Mouse (Mus musculus): ENCODE results near the gene Thbs2. TPM values are rescaled to one million over a fixed set of nuclear protein-coding genes. Genes with fewer than 3 reads are reported as not detected.
A peak's percentile ranks its signal among the peaks of the same experiment; 100 is the strongest.

Gene Thbs2
- polyA plus RNA-seq, 1 experiment from 2014 or later: 32.6 TPM

GRCm38 (mm10) chr17:14693048-14693993 is 714 bp downstream of the Thbs2 start:
- 19% methylated on average over 9 of the region's 9 CpGs for WGBS
- no peak for ATAC-seq (ENCODE audit: insufficient number of reproducible peaks, insufficient read depth, low FRiP score, low read depth)
- Histone ChIP-seq H3K9ac (replicated peaks; ENCODE audit: low read depth, low read length) (peak overlapping the region; percentile 22; the same call in 1 of the 2 replicates), H3K4me3 (ENCODE audit: low read depth, low read length) (peak overlapping the region; percentile 32), H3K36me3 (ENCODE audit: control insufficient read depth, insufficient read depth, low read length) (0 out of 2 replicates have a peak, but pooled peaks cover 3% of the 10 kb centered on the region), H3K9me3 (ENCODE audit: control insufficient read depth, low read depth, low read length) (no peaks in the 10 kb centered on the region), H3K27ac (ENCODE audit: low read length) (0 out of 2 replicates have a peak overlapping the region, but pooled peaks have one; percentile 12), H3K4me1 (ENCODE audit: control insufficient read depth, insufficient read depth, low read length) (peaks cover 21% of the 10 kb centered on the region; the same call in 1 of the 2 replicates), H3K4me2 (replicated peaks; ENCODE audit: low read depth, low read length) (peak overlapping the region; percentile 44), H3K27me3 (ENCODE audit: control insufficient read depth, insufficient read depth, low read length) (no peaks in the 10 kb centered on the region)

GRCm38 (mm10) chr17:14691901-14692300 is 2.1 kb downstream of the Thbs2 start:
- peak overlapping the region; percentile 44; the same call in 1 of the 2 replicates for H3K4me2 ChIP-seq (replicated peaks; ENCODE audit: low read depth, low read length)
- H3K4me1 ChIP-seq (ENCODE audit: control insufficient read depth, insufficient read depth, low read length): peaks cover 30% of the 10 kb centered on the region
- H3K27me3 ChIP-seq (ENCODE audit: control insufficient read depth, insufficient read depth, low read length): no peaks in the 10 kb centered on the region
- WGBS: 45% methylated on average over 6 of the region's 6 CpGs
- ATAC-seq (ENCODE audit: insufficient number of reproducible peaks, insufficient read depth, low FRiP score, low read depth): no peak
- 0 out of 2 replicates have a peak overlapping the region, but pooled peaks have one; percentile 12 for H3K9ac ChIP-seq (replicated peaks; ENCODE audit: low read depth, low read length)
- H3K36me3 ChIP-seq (ENCODE audit: control insufficient read depth, insufficient read depth, low read length): 0 out of 2 replicates have a peak, but pooled peaks cover 3% of the 10 kb centered on the region
- no peaks in the 10 kb centered on the region for H3K9me3 ChIP-seq (ENCODE audit: control insufficient read depth, low read depth, low read length)
- H3K4me3 ChIP-seq (ENCODE audit: low read depth, low read length): no peak overlapping the region
- peak overlapping the region; percentile 64; the same call in 1 of the 2 replicates for H3K27ac ChIP-seq (ENCODE audit: low read length)

- Histone ChIP-seq H3K9ac (replicated peaks; ENCODE audit: low read depth, low read length) (no peak overlapping the region), H3K4me3 (ENCODE audit: low read depth, low read length) (no peak overlapping the region)
- 59% methylated on average over 4 of the region's 4 CpGs for WGBS
Observed at GRCm38 (mm10) chr17:14691197-14691596, 2.8 kb downstream of the Thbs2 start.

GRCm38 (mm10) chr17:14682836-14683235 is 11.2 kb downstream of the Thbs2 start:
- no peak overlapping the region for H3K4me3 ChIP-seq (ENCODE audit: low read depth, low read length)
- no peak overlapping the region for H3K4me2 ChIP-seq (replicated peaks; ENCODE audit: low read depth, low read length)
- no peak for ATAC-seq (ENCODE audit: insufficient number of reproducible peaks, insufficient read depth, low FRiP score, low read depth)
- 89% methylated on average over 7 of the region's 7 CpGs for WGBS
- peaks cover 12% of the 10 kb centered on the region; the same call in 1 of the 2 replicates for H3K4me1 ChIP-seq (ENCODE audit: control insufficient read depth, insufficient read depth, low read length)
- H3K9me3 ChIP-seq (ENCODE audit: control insufficient read depth, low read depth, low read length): no peaks in the 10 kb centered on the region
- H3K27ac ChIP-seq (ENCODE audit: low read length): no peak overlapping the region
- no peaks in the 10 kb centered on the region for H3K27me3 ChIP-seq (ENCODE audit: control insufficient read depth, insufficient read depth, low read length)
- H3K9ac ChIP-seq (replicated peaks; ENCODE audit: low read depth, low read length): no peak overlapping the region
- peaks cover 23% of the 10 kb centered on the region; the same call in 1 of the 2 replicates for H3K36me3 ChIP-seq (ENCODE audit: control insufficient read depth, insufficient read depth, low read length)

More at GRCm38 (mm10) chr17:14691197-14691596, 2.8 kb downstream of the Thbs2 start:
- ATAC-seq (ENCODE audit: insufficient number of reproducible peaks, insufficient read depth, low FRiP score, low read depth): no peak
- Histone ChIP-seq H3K36me3 (ENCODE audit: control insufficient read depth, insufficient read depth, low read length) (0 out of 2 replicates have a peak, but pooled peaks cover 3% of the 10 kb centered on the region), H3K4me1 (ENCODE audit: control insufficient read depth, insufficient read depth, low read length) (peaks cover 34% of the 10 kb centered on the region), H3K4me2 (replicated peaks; ENCODE audit: low read depth, low read length) (peak overlapping the region; percentile 44; the same call in 1 of the 2 replicates), H3K27me3 (ENCODE audit: control insufficient read depth, insufficient read depth, low read length) (no peaks in the 10 kb centered on the region), H3K27ac (ENCODE audit: low read length) (peak overlapping the region; percentile 64; the same call in 1 of the 2 replicates), H3K9me3 (ENCODE audit: control insufficient read depth, low read depth, low read length) (no peaks in the 10 kb centered on the region)

DNA sequence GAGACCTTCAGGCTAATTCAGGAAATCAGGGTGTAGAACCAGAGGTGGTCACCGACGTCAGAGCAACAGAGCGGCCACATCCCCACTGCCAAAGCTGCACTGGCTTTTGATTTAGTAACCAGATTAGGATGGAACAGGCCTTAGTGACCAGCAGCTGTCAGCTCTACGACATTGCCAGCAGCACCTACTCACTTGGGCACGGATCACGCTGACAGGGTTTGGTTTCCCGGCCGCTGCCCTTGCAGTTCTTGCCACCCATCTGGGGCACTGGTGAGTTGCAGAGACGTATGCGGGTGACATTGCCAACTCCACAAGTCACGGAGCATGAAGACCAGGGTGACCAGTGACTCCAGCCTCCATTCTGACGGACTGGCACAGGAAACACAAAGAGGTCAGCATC is 13.0 kb downstream of the Thbs2 start:
- 90% methylated on average over 12 of the region's 12 CpGs for WGBS
- H3K4me3 ChIP-seq (ENCODE audit: low read depth, low read length): no peak overlapping the region
- no peak overlapping the region for H3K27ac ChIP-seq (ENCODE audit: low read length)
- no peak overlapping the region for H3K4me2 ChIP-seq (replicated peaks; ENCODE audit: low read depth, low read length)
- H3K9me3 ChIP-seq (ENCODE audit: control insufficient read depth, low read depth, low read length): no peaks in the 10 kb centered on the region
- H3K9ac ChIP-seq (replicated peaks; ENCODE audit: low read depth, low read length): no peak overlapping the region
- peaks cover 24% of the 10 kb centered on the region; the same call in 1 of the 2 replicates for H3K36me3 ChIP-seq (ENCODE audit: control insufficient read depth, insufficient read depth, low read length)
- H3K4me1 ChIP-seq (ENCODE audit: control insufficient read depth, insufficient read depth, low read length): no peaks in the 10 kb centered on the region
- ATAC-seq (ENCODE audit: insufficient number of reproducible peaks, insufficient read depth, low FRiP score, low read depth): no peak
- H3K27me3 ChIP-seq (ENCODE audit: control insufficient read depth, insufficient read depth, low read length): no peaks in the 10 kb centered on the region

- Histone ChIP-seq H3K9ac (replicated peaks; ENCODE audit: low read depth, low read length) (no peak overlapping the region), H3K4me2 (replicated peaks; ENCODE audit: low read depth, low read length) (no peak overlapping the region), H3K4me3 (ENCODE audit: low read depth, low read length) (no peak overlapping the region), H3K9me3 (ENCODE audit: control insufficient read depth, low read depth, low read length) (no peaks in the 10 kb centered on the region), H3K36me3 (ENCODE audit: control insufficient read depth, insufficient read depth, low read length) (peaks cover 14% of the 10 kb centered on the region; the same call in 1 of the 2 replicates), H3K27me3 (ENCODE audit: control insufficient read depth, insufficient read depth, low read length) (no peaks in the 10 kb centered on the region), H3K4me1 (ENCODE audit: control insufficient read depth, insufficient read depth, low read length) (no peaks in the 10 kb centered on the region), H3K27ac (ENCODE audit: low read length) (no peak overlapping the region)
- no peak for ATAC-seq (ENCODE audit: insufficient number of reproducible peaks, insufficient read depth, low FRiP score, low read depth)
- 66% methylated on average over 8 of the region's 8 CpGs for WGBS
Observed at GRCm38 (mm10) chr17:14677198-14677597, 16.8 kb downstream of the Thbs2 start.

- H3K4me2 ChIP-seq (replicated peaks; ENCODE audit: low read depth, low read length): no peak overlapping the region
- H3K27me3 ChIP-seq (ENCODE audit: control insufficient read depth, insufficient read depth, low read length): no peaks in the 10 kb centered on the region
- no peak overlapping the region for H3K27ac ChIP-seq (ENCODE audit: low read length)
- no peak overlapping the region for H3K9ac ChIP-seq (replicated peaks; ENCODE audit: low read depth, low read length)
- no peak overlapping the region for H3K4me3 ChIP-seq (ENCODE audit: low read depth, low read length)
- no peaks in the 10 kb centered on the region for H3K4me1 ChIP-seq (ENCODE audit: control insufficient read depth, insufficient read depth, low read length)
- no peaks in the 10 kb centered on the region for H3K9me3 ChIP-seq (ENCODE audit: control insufficient read depth, low read depth, low read length)
- ATAC-seq (ENCODE audit: insufficient number of reproducible peaks, insufficient read depth, low FRiP score, low read depth): no peak
- WGBS: 69% methylated on average over 2 of the region's 2 CpGs
- H3K36me3 ChIP-seq (ENCODE audit: control insufficient read depth, insufficient read depth, low read length): peaks cover 7% of the 10 kb centered on the region; the same call in 1 of the 2 replicates
Observed at GRCm38 (mm10) chr17:14675517-14675916, 18.5 kb downstream of the Thbs2 start.

- no peaks in the 10 kb centered on the region for H3K9me3 ChIP-seq (ENCODE audit: control insufficient read depth, low read depth, low read length)
- peaks cover 3% of the 10 kb centered on the region; the same call in 1 of the 2 replicates for H3K36me3 ChIP-seq (ENCODE audit: control insufficient read depth, insufficient read depth, low read length)
- 59% methylated on average over 5 of the region's 5 CpGs for WGBS
- H3K9ac ChIP-seq (replicated peaks; ENCODE audit: low read depth, low read length): no peak overlapping the region
- H3K4me1 ChIP-seq (ENCODE audit: control insufficient read depth, insufficient read depth, low read length): no peaks in the 10 kb centered on the region
- no peak overlapping the region for H3K4me3 ChIP-seq (ENCODE audit: low read depth, low read length)
- H3K4me2 ChIP-seq (replicated peaks; ENCODE audit: low read depth, low read length): no peak overlapping the region
- ATAC-seq (ENCODE audit: insufficient number of reproducible peaks, insufficient read depth, low FRiP score, low read depth): no peak
- no peaks in the 10 kb centered on the region for H3K27me3 ChIP-seq (ENCODE audit: control insufficient read depth, insufficient read depth, low read length)
- H3K27ac ChIP-seq (ENCODE audit: low read length): no peak overlapping the region
Observed at GRCm38 (mm10) chr17:14672402-14672801, 21.6 kb downstream of the Thbs2 start.
